Mouse (Mus musculus): ENCODE data around the gene Kif5c. TPM values are rescaled to one million over a fixed set of nuclear protein-coding genes. Genes with fewer than 3 reads are reported as not detected.

Gene Kif5c
- polyA plus RNA-seq, 1 experiment: 0.27 TPM

GRCm38 (mm10) chr2:49658988-49659387, 39.9 kb downstream of the Kif5c start:
- no peak for DNase-seq (ENCODE audit: low read depth, low spot score)
- WGBS: 69% methylated on average over 4 of the region's 4 CpGs

GRCm38 (mm10) chr2:49659964-49660363, 40.9 kb downstream of the Kif5c start:
- no peak for DNase-seq (ENCODE audit: low read depth, low spot score)
- WGBS: 33% methylated on average over 8 of the region's 8 CpGs

DNA sequence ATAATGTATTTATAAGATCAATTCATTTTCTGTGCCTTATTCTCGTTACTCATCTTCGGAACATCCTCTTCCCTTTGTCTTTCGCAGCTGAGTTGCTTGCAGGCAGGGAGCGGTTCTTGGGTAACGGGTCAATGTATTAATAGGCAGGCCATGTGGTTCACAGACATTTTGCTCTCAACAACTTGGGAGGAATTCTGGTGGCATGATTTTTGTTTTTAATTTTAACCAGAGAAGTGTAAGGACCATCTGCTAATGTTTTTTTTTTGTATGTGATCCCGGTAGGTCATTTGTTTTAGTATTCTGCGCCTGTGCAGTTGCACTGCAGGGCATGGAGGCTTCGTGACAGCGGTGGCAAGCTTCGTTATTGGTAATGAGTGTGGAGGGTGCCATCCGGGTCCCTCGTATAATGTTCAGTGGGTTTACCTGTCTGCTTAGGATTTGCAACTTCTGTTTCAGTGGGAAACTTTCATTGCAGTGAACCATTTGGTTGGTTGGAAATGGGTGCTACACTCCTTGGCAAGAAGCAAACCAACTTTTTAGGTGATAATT, 41.4 kb downstream of the Kif5c start:
- 86% methylated on average over 12 of the region's 12 CpGs for WGBS
- no peak for DNase-seq (ENCODE audit: low read depth, low spot score)

DNA sequence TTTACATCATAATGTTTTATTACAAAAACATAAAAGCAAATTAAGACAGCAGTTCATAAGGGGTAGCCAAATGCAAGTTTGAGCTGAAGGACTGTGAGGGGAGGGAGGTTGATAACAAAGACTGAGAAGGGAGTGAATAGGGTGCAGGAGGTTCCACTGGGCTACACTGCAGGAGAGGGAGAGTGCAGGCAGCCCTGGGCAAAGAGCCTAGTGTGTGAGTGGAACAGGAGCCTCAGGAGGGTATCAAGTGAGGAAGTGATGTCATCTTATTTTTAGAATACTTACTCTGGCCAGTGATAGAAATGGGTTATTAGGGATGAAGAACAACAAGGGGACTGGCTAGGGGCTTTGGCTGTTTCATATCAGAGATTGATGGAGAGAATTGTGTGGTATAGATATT, 42.2 kb downstream of the Kif5c start:
- no peak for DNase-seq (ENCODE audit: low read depth, low spot score)

- WGBS: 80% methylated on average over 3 of the region's 3 CpGs
- no peak for DNase-seq (ENCODE audit: low read depth, low spot score)
Observed at GRCm38 (mm10) chr2:49661872-49662271, 42.8 kb downstream of the Kif5c start.

- DNase-seq (ENCODE audit: low read depth, low spot score): no peak
- 82% methylated on average over 12 of the region's 12 CpGs for WGBS
Observed at GRCm38 (mm10) chr2:49671753-49672500, 52.8 kb downstream of the Kif5c start.

DNA sequence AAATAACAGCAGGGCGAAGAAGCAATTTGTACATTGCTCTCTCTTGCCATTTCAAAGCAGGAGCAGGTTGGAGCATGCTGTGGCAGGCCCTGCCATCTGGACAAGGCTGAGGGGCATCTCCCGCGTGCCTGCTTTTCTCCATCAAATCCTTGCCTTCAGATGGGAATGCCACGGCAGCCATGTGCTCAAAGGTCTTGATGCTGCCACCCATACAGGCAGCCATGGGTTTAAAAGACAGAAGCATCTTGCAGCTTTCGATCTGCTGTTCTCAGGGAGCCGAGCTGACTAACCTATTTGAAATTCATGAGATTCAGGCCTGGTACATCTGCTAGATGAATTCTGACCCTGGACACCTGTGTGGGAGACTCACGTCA, 53.4 kb downstream of the Kif5c start:
- no peak for DNase-seq (ENCODE audit: low read depth, low spot score)
- 92% methylated on average over 7 of the region's 7 CpGs for WGBS

- DNase-seq (ENCODE audit: low read depth, low spot score): no peak
- WGBS: 90% methylated on average over 12 of the region's 12 CpGs
Observed at GRCm38 (mm10) chr2:49676020-49676419, 56.9 kb downstream of the Kif5c start.

GRCm38 (mm10) chr2:49678386-49678785, 59.3 kb downstream of the Kif5c start:
- no peak for DNase-seq (ENCODE audit: low read depth, low spot score)
- 38% methylated on average over 7 of the region's 7 CpGs for WGBS

- WGBS: 87% methylated on average over 16 of the region's 16 CpGs
- DNase-seq (ENCODE audit: low read depth, low spot score): no peak
Observed at GRCm38 (mm10) chr2:49679135-49679964, 60.3 kb downstream of the Kif5c start.

GRCm38 (mm10) chr2:49682754-49683153, 63.7 kb downstream of the Kif5c start:
- no peak for DNase-seq (ENCODE audit: low read depth, low spot score)
- WGBS: 88% methylated on average over 6 of the region's 6 CpGs

- 63% methylated on average over 2 of the region's 2 CpGs for WGBS
Observed at GRCm38 (mm10) chr2:49684808-49685207, 65.7 kb downstream of the Kif5c start.

GRCm38 (mm10) chr2:49690421-49690826, 71.3 kb downstream of the Kif5c start:
- 76% methylated on average over 9 of the region's 9 CpGs for WGBS
- DNase-seq (ENCODE audit: low read depth, low spot score): no peak

More at GRCm38 (mm10) chr2:49684808-49685207, 65.7 kb downstream of the Kif5c start:
- no peak for DNase-seq (ENCODE audit: low read depth, low spot score)

DNA sequence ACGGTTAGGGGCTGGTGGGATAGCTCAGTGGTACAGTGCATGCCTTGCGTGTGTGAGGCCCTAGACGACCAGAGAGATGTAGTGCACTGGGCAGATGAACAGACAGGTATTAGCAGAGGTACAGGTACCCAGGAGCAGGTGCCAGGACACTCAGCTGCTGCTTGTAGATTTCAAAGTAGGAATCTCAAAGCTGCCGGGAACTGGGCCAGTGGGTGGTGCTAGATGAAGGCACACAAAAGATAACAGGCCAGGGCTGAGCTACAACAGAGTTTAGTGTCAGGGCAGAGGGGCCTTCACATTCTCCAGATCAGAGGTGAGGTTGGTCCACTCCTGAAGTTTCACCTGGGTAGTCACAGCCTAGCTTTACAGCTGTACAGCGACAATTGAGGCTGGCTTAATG, 72.3 kb downstream of the Kif5c start:
- 69% methylated on average over 5 of the region's 5 CpGs for WGBS
- DNase-seq (ENCODE audit: low read depth, low spot score): no peak

- 82% methylated on average over 10 of the region's 10 CpGs for whole genome bisulfite sequencing
- no peak for DNase-seq (ENCODE audit: low read depth, low spot score)
Observed at GRCm38 (mm10) chr2:49694727-49695126, 75.6 kb downstream of the Kif5c start.

DNA sequence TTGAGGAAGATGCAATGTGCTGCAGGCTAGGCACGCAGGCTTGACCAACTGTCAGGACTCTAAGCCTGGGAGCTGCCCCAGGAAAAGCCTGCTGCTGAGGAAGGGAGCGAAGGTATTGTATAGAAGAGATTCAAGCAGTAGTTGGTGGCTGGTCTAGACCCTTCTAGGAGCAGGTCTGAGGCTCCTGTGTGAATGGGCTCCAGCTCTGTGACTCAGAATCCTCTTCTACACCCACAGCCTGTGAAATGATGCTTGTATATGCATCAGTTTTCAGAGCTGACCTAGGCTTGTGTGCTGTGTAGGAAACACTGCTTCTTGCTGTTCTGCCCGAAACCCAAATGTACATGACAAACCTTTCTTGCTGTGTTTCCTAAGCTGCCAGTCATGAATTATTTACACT, 76.4 kb downstream of the Kif5c start:
- DNase-seq (ENCODE audit: low read depth, low spot score): no peak
- 84% methylated on average over 3 of the region's 3 CpGs for WGBS

DNA sequence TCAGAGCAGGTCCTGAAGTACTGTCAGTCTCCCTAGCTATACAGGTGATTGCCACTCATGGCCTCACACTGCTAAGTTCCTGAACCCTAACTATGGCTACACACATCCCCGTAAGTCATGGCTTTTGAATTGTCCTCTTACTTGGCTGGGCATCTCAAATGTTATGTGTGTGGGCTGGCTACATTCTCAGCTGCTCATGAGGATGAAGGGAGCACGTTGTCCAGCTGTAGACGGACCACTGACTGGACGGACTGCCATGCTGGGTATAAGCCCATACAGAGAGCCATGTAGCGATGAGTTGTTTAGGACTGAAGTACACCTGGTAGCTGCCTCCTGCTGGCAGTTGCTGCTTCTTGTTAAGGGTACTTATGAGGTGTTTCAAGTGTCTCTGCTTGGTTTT, 79.8 kb downstream of the Kif5c start:
- no peak for DNase-seq (ENCODE audit: low read depth, low spot score)
- 88% methylated on average over 5 of the region's 5 CpGs for WGBS

- WGBS: 86% methylated on average over 22 of the region's 22 CpGs
- no peak for DNase-seq (ENCODE audit: low read depth, low spot score)
Observed at GRCm38 (mm10) chr2:49700176-49700971, 81.3 kb downstream of the Kif5c start.

DNA sequence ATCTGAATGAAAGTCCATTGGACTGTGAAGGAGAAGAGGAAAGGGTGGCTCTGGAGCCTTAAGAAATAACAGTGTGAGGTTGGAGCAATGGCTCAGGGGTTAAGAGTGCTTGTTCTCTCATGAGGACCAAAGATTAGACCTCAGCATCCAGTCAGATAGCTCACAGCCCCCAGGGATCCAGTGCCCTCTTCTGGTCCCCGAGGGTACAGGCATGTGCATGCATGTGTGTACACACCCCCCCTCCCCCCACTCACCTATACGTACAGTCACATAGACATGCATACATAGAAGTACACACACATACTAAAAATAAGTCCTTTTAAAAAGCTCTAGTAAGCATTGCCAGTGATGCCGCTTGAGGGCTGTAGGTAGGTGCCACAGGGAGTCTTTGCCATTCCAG, 91.1 kb downstream of the Kif5c start:
- DNase-seq (ENCODE audit: low read depth, low spot score): no peak
- 77% methylated on average over 3 of the region's 3 CpGs for WGBS

DNA sequence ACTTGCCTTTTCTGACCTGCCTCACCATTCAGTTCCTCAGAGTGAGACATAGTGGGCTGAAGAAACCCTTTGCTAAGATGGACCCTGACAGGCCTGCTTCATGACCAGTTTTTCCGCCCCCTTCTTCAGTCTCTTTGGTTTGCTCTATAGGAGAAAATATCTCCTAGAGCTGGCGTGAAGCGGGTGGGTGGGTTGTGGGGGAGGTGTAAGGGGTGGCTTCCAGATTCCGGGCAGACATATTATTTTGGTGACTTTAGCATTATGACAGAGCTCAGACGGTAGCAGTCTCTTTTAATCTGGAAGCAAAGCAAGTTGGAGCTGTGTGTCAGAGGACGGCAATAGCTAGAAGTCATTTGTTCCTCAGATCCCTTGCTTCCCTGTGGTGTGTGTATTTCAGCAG, 92.6 kb downstream of the Kif5c start:
- WGBS: 90% methylated on average over 6 of the region's 6 CpGs
- DNase-seq (ENCODE audit: low read depth, low spot score): no peak

Measured in large intestine, adult 2 months (tissue).